Mouse (Mus musculus): ENCODE measurements around the gene Haghl.

Gene Haghl

DNA sequence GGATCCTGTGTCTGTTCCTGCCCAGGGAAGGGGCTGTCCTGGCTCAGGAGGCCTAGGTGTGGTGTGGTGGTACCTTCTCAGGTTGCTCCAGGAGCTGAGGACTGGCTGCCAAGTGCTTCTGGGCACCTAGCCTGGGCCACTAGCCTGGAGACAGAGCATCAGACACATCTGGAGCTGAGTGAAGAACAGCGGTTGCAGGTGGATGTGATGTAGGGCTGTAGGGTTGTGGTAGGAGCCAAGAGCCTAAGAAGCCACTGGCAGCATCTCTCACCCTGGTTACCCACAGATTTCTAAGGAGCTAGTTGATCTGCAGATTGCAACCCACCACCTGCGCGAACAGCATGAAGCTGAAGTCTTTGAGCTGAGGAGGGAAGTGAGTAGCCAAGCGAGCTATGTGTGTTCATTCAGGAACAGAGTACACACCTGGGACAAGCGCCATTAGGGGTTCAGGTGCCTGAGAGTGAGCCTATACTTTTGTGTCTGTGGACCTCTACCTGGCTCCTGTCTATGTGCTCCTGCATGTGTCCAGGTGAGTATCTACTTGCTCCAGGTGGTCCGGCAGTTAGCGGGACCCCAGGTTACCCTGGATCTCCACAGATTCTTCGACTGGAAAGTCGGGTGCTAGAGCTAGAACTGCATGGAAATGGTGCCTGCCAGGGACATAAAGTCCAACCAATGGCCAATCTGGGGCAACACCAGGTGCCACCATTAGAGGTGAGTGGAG is 1.5 kb upstream of the Haghl start:
- peak in 1 of 2 experiments; percentile 25 for DNase-seq (ENCODE audit: inconsistent age in 2 of 2, low spot score in 1 of 2)

DNA sequence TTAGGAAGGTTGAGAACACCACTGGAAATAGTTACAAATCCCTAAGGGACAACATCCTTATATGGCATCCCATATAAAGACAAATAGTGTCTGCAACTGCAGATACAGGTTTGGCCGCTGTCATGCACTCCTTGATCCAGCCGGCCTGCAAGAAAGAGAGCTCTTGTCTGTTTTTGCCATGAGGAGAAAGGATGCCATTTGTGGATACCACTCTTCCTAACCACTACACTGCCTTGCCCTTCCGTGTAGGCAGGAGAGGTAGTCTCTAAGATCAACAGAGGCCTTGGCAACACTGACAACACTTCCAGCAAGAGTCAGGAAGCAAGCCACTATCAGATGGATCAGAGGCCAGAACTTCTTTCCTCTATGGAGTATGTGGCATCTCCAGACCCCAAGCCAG is 807 bp upstream of the Haghl start, which contains the start of gene Ccdc78:
Ccdc78 (plus strand) TSS at position 301 of the 400 bp plus-strand sequence.
- DNase-seq (ENCODE audit: inconsistent age in 2 of 2, low spot score in 1 of 2), result no peak

DNA sequence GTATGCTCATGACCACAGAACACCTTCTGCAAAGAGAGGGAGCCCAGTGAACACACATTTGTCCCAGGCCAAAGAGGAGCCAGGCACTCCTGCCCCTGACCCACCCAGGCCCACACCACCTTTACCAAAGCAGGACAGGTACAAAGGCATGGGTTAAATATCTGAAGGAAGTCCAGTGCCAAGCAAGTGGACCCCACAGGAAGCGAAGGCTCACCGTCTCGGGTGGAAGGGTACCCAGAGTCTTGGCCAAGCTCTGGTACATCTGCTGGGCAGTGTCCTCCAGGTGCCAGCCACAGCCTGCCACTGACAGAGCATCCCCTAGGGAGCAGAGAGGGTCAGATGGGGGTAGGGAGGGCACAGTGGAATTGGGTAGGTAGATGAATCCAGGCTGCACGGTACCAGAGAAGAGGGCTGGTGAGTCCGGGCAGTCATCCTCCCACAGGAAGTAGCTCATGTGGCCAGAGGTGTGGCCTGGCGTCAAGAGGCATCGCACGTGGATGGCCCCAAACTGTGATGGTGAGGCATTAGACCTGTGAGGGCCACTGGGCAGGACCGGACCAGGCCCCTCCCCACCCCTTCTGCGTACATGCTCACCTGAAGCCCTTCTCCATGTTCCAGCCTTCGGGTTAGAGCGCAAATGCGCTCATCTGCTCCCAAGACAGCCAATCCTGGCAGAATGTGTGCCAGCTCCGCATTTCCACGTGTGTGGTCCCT is 1.5 kb downstream of the Haghl start:
- peak in 1 of 2 experiments; percentile 53 for DNase-seq (ENCODE audit: inconsistent age in 2 of 2, low spot score in 1 of 2)

DNA sequence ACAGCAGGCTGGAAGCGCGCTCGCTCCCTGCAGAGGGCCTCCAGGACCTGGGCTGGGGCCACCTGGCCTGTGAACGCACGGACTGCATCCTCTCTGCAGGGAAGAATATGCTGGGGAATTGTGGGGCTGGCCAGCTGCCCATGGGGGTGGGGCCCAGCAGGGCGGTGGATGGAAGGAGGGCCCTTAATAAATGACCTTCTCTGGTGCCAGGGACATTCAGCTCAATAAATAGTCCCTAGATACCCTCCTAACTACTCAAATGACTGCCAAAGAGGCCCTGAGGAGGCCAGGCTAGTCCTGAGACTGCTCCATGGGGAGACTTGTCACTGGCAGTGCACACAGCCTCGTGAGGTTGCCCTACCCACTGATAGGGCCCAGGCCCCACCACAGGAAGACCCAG is 2.4 kb downstream of the Haghl start:
- DNase-seq (ENCODE audit: inconsistent age in 2 of 2, low spot score in 1 of 2), result peak; percentile 67 to 88

DNA sequence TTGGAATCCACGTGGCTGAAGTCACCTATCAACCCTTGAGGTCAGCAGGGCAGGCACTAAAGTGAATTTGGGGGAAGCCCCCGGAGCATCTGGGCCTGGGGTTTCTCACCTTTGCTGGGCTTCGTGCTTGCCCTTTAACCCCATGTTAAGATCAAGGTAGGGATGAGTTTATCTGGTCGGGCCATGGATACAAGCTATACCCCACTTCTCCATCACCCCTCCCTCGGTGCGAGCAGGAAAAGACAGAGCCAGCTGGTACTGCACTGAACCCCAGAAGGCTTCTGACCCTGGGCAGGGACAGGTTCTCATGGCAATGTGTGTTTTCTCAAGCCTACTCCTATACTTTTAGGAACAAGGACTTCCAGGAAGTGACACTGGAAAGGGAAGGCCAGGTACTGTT is 4.1 kb downstream of the Haghl start:
- DNase-seq (ENCODE audit: inconsistent age in 2 of 2, low spot score in 1 of 2), result no peak

DNA sequence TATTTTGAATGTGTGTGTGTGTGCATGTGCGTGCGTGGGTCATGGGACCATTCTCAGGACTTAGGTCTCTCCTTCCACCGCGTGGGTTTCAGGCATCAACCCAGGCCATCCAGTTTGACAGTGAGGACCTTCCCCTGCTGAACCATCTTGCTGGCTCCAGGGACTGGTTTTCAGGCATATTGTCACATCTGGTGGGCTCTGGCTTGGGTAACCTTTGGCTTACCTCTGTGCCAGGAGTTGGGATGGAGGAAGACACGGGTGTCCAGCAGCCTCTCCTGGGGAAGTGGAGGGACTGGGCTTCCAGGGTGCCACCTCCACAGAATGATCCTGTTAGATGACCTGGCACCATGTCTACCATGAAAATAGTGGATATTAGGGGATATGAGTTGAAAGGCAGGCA is 7.5 kb downstream of the Haghl start:
- peak in 1 of 2 experiments; percentile 29 for DNase-seq (ENCODE audit: inconsistent age in 2 of 2, low spot score in 1 of 2)

DNA sequence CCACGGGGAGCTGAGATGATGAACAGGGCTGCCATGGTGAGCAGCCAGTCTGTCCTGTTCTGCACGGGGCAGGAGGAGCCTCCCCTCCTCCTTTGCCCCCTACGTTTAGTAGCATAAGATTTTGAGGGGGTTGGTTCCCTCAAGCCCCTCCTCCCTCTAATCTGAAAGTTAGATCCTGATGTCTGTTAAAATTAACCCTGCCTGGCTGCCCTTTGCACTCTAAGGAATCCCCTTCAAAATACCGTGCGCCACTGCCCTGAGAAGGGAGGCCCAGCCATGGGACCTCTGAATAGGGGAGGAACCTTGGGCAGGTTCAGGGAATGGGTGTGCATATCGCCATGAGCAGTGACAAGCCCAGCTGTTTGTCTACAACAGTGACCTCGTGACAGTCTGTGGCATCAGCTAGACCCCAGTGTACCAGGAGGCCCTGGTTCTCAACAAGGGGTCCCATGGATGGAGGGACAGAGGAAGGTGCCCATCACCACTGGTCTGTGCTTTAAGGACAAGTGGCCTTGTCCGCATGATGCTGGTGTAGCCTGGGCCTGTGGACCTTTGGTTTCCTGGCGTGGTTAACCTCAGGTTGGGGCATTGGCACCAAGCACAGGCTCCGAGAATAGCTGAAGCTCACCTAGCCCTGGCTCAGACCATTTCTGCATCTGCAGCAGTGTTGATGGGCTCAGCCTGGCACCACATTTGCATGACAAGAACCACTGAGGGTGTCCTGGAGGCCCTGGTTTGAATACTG is 10.0 kb downstream of the Haghl start:
- no peak for DNase-seq (ENCODE audit: inconsistent age in 2 of 2, low spot score in 1 of 2)

DNA sequence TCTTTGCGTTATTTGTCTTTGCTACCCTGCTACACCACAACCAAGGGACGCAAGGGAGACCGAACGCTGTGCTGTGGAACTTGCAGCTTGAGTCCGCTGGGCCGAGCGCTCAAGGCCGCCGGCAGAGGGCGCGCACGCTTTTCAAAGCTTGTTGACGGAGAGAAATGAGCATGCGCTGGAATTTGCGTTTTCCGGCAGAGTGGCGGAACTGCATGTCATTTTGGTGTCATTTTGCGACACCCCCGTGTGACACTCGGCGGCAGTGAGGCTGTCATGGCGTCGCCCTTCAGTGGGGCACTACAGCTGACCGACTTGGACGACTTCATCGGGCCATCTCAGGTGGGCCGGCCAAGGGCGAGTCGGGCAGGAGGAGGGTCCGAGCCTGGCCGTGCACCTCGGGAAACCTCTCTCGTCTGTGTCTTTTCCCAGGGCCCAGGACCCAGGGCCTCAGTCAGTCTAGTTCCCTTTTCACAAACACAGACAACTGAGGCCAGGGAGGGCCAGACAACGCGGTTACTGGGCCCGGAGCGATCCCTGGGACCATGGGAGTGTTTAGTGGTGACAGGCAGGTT is 11.8 kb downstream of the Haghl start, which contains the start of gene Narfl:
Narfl (plus strand) TSS at position 228 of the 572 bp plus-strand sequence.
- peak; percentile 97 to 99 for DNase-seq (ENCODE audit: inconsistent age in 2 of 2, low spot score in 1 of 2)

DNA sequence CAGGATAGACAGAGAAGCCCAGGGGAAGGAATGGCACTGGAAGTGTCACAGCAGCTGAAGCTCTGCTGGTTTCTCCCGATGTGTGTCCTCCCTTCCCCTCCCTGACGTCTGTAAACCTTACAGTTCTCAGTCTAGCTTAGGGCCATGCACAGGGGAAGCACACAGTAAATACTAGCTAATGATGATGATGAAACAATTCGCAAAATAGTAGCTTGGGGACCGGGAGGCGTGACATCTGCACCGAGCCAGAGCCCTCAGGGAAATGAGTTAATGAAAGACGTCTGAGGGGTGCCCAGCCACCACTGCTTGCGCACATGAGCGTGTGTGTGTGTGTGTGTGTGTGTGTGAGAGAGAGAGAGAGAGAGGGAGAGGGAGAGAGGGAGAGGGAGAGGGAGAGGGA is 16.1 kb downstream of the Haghl start:
- DNase-seq (ENCODE audit: inconsistent age in 2 of 2, low spot score in 1 of 2), result no peak

DNA sequence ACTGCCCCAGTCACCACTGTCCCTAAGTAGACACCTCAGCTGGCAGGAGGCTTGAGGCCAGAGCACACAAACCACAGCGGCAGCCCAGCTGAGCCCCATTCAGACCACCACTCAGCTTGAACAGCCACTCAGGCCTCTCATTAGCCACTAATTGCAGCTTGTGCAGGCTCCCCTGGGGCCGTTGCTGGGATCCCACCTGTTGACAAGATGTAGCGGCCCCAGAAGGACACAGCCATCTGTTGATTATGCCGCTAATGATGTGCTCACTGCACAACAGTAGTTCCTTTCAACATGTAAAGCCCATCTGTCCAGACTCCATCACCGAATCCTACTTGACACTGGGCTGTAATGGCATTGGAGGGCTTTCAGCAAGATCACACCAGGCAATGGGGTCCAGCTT is 19.6 kb downstream of the Haghl start:
- no peak for DNase-seq (ENCODE audit: inconsistent age in 2 of 2, low spot score in 1 of 2)

DNA sequence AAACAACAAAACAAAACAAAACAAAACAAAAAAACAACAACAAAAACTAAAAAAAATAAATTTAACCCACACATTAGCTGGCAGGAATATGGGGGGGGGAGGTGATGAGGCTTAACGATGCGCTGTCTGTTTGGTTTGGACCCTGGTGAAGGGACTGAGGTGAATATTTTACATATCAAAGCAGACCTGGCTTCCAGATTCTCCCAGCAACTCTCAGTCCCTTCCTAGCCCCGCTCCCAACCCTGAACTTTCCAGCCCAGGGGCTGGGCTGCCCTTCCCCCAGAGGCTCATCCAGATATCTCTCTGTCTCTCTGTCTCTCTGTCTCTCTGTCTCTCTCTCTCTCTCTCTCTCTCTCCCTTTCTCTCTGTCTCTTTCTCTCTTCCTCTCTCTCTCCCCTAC is 22.9 kb downstream of the Haghl start:
- DNase-seq (ENCODE audit: inconsistent age in 2 of 2, low spot score in 1 of 2), result no peak

DNA sequence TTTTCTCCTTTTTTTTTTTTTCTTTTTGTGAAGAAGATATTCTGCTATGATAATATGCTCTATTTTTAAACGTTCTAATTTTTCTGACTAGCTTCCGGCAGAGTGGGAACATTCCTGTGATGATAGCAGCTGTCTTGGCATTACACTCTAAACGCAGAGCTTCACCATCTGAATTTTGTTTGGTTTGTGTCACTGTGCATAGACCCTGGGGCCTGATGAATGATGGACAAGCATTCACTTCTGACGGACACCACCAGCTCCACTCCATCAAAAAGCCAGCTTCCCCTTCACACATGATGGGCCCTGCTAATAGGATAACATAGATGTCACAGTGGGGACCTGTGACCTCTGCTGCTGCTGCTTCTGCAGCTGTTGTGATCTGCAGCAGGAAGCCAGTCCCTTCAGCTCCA is 23.9 kb downstream of the Haghl start:
- no peak for DNase-seq (ENCODE audit: inconsistent age in 2 of 2, low spot score in 1 of 2)

DNA sequence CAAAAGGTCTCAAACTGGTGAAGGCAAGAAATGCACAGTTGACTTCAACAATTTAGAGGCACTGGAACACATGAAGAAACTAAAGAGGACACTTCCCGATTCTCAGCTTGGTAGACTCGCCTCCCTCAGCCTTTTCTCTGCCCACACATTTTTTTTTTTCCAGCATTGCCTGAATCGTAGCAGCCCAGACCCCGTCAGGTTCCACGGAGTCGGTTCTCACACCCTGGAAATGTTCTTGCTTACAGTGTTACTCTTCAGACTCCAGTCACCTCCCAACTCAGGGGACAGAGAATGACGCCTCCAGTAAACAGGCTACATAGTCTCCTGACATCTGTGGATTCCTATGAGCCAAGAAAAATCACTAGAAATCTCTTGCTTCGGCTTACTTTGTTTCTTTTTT is 25.3 kb downstream of the Haghl start:
- no peak for DNase-seq (ENCODE audit: inconsistent age in 2 of 2, low spot score in 1 of 2)

DNA sequence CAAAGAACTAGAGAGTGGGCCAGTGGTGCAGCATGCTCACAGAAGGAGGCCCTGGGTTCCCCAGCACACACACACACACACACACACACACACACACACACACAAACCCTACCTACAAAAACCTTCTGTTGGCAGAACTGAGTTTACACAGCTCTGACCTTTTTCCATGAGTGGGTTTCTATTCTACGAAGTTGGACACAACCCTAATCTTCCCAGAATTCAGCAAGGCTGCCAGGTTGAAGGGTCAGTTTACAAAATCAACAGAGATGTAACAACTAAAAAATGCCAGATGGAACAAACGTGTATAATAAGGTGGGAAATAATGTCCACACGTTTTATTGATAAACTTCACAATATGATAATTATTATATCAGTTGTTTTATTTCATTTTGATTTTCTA is 27.8 kb downstream of the Haghl start:
- DNase-seq (ENCODE audit: inconsistent age in 2 of 2, low spot score in 1 of 2), result no peak

DNA sequence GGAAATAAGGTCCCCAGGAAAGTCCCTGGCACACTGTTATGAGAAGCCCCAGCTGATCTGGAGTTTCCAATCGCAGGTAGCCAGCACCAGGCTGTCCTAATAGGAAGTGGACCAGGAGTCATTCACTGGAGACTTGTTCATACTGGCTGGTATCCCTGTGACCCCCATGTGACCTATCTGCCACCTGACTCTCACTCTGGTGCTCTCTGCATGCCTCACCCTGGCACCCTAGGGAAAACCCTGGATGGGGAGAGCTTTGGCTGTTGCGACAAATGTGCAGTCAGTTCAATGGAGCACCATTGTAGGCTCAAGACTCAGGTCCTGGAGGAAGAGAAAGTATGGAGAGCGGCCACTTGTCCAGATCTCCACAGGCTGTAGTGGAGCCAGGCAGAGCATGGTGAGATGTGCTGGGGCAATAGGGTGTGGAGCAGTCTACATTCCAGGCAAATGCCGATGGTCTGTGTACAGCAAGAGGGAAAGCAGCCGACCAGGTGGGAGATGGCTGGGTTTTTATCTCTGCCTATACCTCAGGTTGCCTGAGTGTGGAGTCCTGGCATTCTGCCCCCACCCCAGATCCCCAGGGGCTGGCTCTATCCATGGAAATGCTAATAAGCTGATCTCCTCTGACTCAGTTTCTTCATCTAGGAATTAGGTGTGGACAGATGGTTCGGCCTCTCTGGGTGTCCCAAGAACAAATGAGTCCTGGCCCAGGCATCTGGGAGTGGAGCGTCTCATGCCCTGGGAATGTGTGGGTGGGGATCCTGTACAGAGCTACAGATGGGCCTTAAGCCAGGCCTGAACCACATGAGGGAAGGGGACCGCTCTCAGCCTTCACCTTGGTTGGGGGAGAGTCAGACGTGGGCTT is 28.9 kb downstream of the Haghl start:
- DNase-seq (ENCODE audit: inconsistent age in 2 of 2, low spot score in 1 of 2), result no peak

DNA sequence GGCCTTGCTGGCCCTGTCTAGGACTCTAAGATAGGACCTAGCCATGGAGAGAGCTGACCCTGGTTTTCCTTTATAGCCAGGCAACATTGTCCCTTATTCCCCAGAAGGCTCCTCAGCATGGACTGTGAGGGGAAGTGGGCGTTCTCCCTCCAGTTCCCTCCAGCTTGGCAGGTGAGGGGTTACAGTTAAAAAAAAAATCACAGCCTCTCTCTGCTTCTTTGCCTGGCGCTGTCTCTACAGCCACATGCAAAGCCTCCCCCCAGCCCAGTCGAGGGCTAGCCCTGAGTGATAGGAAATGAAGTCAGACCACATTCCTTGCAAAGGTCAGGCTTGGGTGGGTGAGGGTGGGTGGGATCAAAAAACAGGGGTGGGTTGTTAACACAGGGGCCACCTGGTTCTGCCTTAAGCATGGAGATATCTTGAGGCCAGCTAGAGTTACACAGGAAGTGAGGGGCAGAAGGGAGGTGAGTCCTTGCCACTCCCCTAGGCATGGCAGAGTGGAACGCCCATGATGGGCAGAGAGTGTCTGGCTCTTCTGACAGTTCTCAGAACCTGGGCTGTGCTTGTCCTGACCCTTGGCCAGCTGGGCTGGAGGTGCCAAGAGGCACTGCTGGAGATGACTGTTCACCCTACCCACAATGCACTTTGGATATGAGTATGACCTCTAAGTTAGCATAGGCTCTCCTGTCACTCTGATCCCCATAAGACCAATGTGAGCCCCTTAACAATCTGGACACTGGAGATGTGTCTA is 29.7 kb downstream of the Haghl start:
- no peak for DNase-seq (ENCODE audit: inconsistent age in 2 of 2, low spot score in 1 of 2)

DNA sequence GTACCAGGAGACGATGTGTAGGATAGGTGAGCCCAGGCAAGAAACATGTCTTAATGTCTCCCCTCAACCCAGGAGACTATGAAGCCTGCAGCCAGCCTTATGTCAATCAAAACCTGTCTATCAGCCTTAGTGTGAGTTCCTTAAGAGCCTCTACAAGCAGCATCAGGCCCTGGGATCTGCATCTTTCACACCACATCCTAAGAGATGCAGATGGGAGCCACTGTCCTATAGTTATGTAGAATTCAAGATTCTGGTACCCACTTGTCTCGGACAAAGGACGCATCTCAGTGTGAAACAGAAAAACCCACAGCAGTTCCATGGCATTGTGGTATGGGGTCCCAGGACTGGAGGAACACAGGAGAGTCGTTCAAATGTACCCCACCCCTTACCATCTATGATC is 30.4 kb downstream of the Haghl start:
- no peak for DNase-seq (ENCODE audit: inconsistent age in 2 of 2, low spot score in 1 of 2)

DNA sequence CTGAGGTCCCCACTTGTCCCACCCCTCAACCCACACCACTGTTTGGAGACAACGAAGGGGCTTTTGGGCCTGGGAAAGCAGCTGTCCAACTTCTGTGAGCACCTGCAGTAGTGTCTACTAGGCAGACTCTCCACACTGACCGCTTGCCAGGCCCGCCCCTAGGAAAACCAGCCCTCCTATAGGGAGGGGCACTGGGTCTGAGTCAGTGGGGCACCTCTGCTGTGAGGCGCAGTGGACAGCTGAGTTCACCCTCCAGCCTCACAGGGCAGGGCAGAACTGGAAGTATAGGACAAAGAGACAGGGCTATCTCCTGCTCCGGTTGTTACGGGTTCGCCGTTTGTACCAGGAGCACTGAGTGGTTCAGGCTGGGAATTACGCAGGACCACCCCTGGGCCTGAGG is 31.2 kb downstream of the Haghl start, which contains the start of gene Msln:
Msln (minus strand) TSS at position 138 of the 400 bp plus-strand sequence.
- no peak for DNase-seq (ENCODE audit: inconsistent age in 2 of 2, low spot score in 1 of 2)

DNA sequence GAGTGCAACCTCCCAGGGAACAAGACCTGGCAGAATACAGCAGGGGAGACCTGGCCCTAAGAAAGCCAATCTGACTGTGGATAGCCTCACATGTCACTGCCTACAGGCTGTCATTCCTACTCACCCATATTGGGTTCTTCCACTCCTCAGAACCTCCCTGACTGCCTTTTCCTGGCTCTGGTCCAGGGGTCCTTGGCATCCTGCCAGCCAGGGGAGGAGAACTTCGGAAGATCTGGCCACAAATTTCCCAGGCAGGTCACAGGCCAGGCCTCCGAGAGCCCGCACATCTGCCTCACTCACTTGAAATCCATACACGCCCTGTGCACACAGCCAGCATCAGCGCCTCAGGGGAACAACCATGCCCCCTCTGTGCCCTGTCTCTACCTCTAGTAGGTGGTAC is 34.0 kb downstream of the Haghl start:
- peak; percentile 69 to 88 for DNase-seq (ENCODE audit: inconsistent age in 2 of 2, low spot score in 1 of 2)

DNA sequence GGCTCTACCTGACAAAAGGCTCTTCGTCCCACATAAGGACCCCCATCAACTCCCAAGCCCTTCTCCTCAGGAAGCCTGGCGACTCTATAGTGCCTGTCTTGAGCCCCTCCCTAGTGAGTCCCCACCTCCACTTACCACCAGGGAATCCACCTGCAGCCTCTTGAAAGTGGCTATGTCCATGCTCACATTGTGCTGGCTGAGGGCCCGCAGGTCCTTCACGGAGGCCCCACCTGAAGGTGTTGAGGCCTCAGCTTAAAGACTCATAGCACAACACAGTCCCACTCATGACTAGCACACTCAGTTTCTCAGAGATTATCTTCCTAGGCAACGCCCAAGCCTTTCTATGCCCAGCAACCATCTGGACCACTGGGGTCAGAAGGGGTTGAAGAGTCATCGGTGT is 36.2 kb downstream of the Haghl start:
- DNase-seq (ENCODE audit: inconsistent age in 2 of 2, low spot score in 1 of 2), result no peak

Data from adrenal gland, adult (tissue).